Mouse (Mus musculus): ENCODE results near the gene Nipbl. TPM values are rescaled to one million over a fixed set of nuclear protein-coding genes. Genes with fewer than 3 reads are reported as not detected.
A peak's percentile ranks its signal among the peaks of the same experiment; 100 is the strongest.

Nipbl gene
- polyA plus RNA-seq, 1 experiment from 2014 or later: 37.4 TPM

GRCm38 (mm10) chr15:8429502-8429901 is 14.8 kb downstream of the Nipbl start:
- ChIA-PET CTCF (no interaction called here), POLR2A (no interaction called here)
- no peaks in the 10 kb centered on the region for H3K27me3 ChIP-seq
- no peak for ATAC-seq
- in situ Hi-C loops (cut with MboI; ENCODE audit: low pct_unique_long_range_greater_than_20kb): no loop called here
- TF ChIP-seq CTCF (IDR thresholded peaks at IDR 0.05): no peak
- DNase-seq (ENCODE audit: low read depth, low spot score): no peak

GRCm38 (mm10) chr15:8420909-8421308 is 23.4 kb downstream of the Nipbl start:
- no peaks in the 10 kb centered on the region for H3K27me3 ChIP-seq
- ChIA-PET CTCF (no interaction called here), POLR2A (no interaction called here)
- TF ChIP-seq CTCF (IDR thresholded peaks at IDR 0.05): no peak
- DNase-seq (ENCODE audit: low read depth, low spot score): no peak
- no peak for ATAC-seq
- in situ Hi-C loops (cut with MboI; ENCODE audit: low pct_unique_long_range_greater_than_20kb): no loop called here

- POLR2A ChIA-PET: no interaction called here
- TF ChIP-seq CTCF (IDR thresholded peaks at IDR 0.05): no peak
- ATAC-seq: no peak
- in situ Hi-C loops (cut with MboI; ENCODE audit: low pct_unique_long_range_greater_than_20kb): no loop called here
- DNase-seq (ENCODE audit: low read depth, low spot score): no peak
- H3K27me3 ChIP-seq: no peaks in the 10 kb centered on the region
- CTCF ChIA-PET: interaction anchor here (1.2 to 1.8 kb wide), 3 partner anchors 12 to 22 kb away, joined by 3 to 5 read pairs (median 4); no protein-coding TSS in a partner anchor
Observed at GRCm38 (mm10) chr15:8416500-8417138, 27.6 kb downstream of the Nipbl start.

- TF ChIP-seq CTCF (IDR thresholded peaks at IDR 0.05): no peak
- POLR2A ChIA-PET: no interaction called here
- DNase-seq (ENCODE audit: low read depth, low spot score) (no peak), ATAC-seq (no peak)
- in situ Hi-C loops (cut with MboI; ENCODE audit: low pct_unique_long_range_greater_than_20kb): no loop called here
- CTCF ChIA-PET: interaction anchor here (1.2 to 1.4 kb wide), 2 partner anchors 20 to 230 kb away, joined by 3 read pairs; no protein-coding TSS in a partner anchor
- H3K27me3 ChIP-seq: no peaks in the 10 kb centered on the region
Observed at GRCm38 (mm10) chr15:8413356-8413755, 30.9 kb downstream of the Nipbl start.

GRCm38 (mm10) chr15:8411873-8412272 is 32.4 kb downstream of the Nipbl start:
- ChIA-PET CTCF (no interaction called here), POLR2A (no interaction called here)
- no peak for TF ChIP-seq CTCF (IDR thresholded peaks at IDR 0.05)
- ATAC-seq (no peak), DNase-seq (ENCODE audit: low read depth, low spot score) (no peak)
- in situ Hi-C loops (cut with MboI; ENCODE audit: low pct_unique_long_range_greater_than_20kb): no loop called here
- H3K27me3 ChIP-seq: no peaks in the 10 kb centered on the region

- in situ Hi-C loops (cut with MboI; ENCODE audit: low pct_unique_long_range_greater_than_20kb): no loop called here
- ATAC-seq (no peak), DNase-seq (ENCODE audit: low read depth, low spot score) (no peak)
- TF ChIP-seq CTCF (IDR thresholded peaks at IDR 0.05): no peak
- ChIA-PET CTCF (no interaction called here), POLR2A (no interaction called here)
- H3K27me3 ChIP-seq: no peaks in the 10 kb centered on the region
Observed at GRCm38 (mm10) chr15:8411168-8411837, 33.0 kb downstream of the Nipbl start.

- DNase-seq (ENCODE audit: low read depth, low spot score) (no peak), ATAC-seq (no peak)
- ChIA-PET CTCF (interaction anchor here (1.3 kb wide), 1 partner anchor 41 kb away, joined by 3 read pairs; no protein-coding TSS in a partner anchor), POLR2A (no interaction called here)
- no peak for TF ChIP-seq CTCF (IDR thresholded peaks at IDR 0.05)
- no peaks in the 10 kb centered on the region for H3K27me3 ChIP-seq
- in situ Hi-C loops (cut with MboI; ENCODE audit: low pct_unique_long_range_greater_than_20kb): no loop called here
Observed at GRCm38 (mm10) chr15:8407082-8407481, 37.2 kb downstream of the Nipbl start.

GRCm38 (mm10) chr15:8406219-8406618 is 38.0 kb downstream of the Nipbl start:
- no peak for ATAC-seq

GRCm38 (mm10) chr15:8402591-8402990 is 41.7 kb downstream of the Nipbl start:
- no peak for DNase-seq (ENCODE audit: low read depth, low spot score)
- in situ Hi-C loops (cut with MboI; ENCODE audit: low pct_unique_long_range_greater_than_20kb): no loop called here
- no peak for TF ChIP-seq CTCF (IDR thresholded peaks at IDR 0.05)
- ChIA-PET POLR2A (no interaction called here), CTCF (no interaction called here)
- ATAC-seq: no peak
- H3K27me3 ChIP-seq: no peaks in the 10 kb centered on the region

More at GRCm38 (mm10) chr15:8406219-8406618, 38.0 kb downstream of the Nipbl start:
- TF ChIP-seq CTCF (IDR thresholded peaks at IDR 0.05): peak; percentile 19
- in situ Hi-C loops (cut with MboI; ENCODE audit: low pct_unique_long_range_greater_than_20kb): no loop called here
- no peak for DNase-seq (ENCODE audit: low read depth, low spot score)
- CTCF ChIA-PET: interaction anchor here (1.3 to 1.4 kb wide), 2 partner anchors 11 to 42 kb away, joined by 3 to 4 read pairs; no protein-coding TSS in a partner anchor
- POLR2A ChIA-PET: no interaction called here
- H3K27me3 ChIP-seq: no peaks in the 10 kb centered on the region

- no peak for DNase-seq (ENCODE audit: low read depth, low spot score)
- no peak for ATAC-seq
- H3K27me3 ChIP-seq: no peaks in the 10 kb centered on the region
- no peak for TF ChIP-seq CTCF (IDR thresholded peaks at IDR 0.05)
- POLR2A ChIA-PET: no interaction called here
- CTCF ChIA-PET: no interaction called here
- in situ Hi-C loops (cut with MboI; ENCODE audit: low pct_unique_long_range_greater_than_20kb): no loop called here
Observed at GRCm38 (mm10) chr15:8401536-8401935, 42.7 kb downstream of the Nipbl start.

GRCm38 (mm10) chr15:8391764-8392163 is 52.5 kb downstream of the Nipbl start:
- ChIA-PET CTCF (interaction anchor here (2.0 kb wide), 1 partner anchor 10 kb away, joined by 5 read pairs; no protein-coding TSS in a partner anchor), POLR2A (no interaction called here)
- no peak for TF ChIP-seq CTCF (IDR thresholded peaks at IDR 0.05)
- no peaks in the 10 kb centered on the region for H3K27me3 ChIP-seq
- no peak for ATAC-seq
- in situ Hi-C loops (cut with MboI; ENCODE audit: low pct_unique_long_range_greater_than_20kb): no loop called here
- no peak for DNase-seq (ENCODE audit: low read depth, low spot score)
